Mouse (Mus musculus) c-Kit-positive CD71-positive TER-119-negative erythroid progenitor cells, embryonic 14.5 days (primary cell): ENCODE data around the gene Gm8332.
"Not testable (repeated sequence)": the region's sequence is repeated elsewhere in the genome, so short reads cannot be mapped to it uniquely, and the experiment has no call there.

Source experiments
- DNase-seq: peaks from one replicate; pipeline ENCODE4 v3.0.0-alpha.2; 2013; ENCODE audit warnings: low read depth

The Gm8332 gene

GRCm38 (mm10) chr12:88250000-88250399 lies at the start of gene Gm8332:
Gm8332 (minus strand) TSS chr12:88250100.
- DNase-seq = not testable (repeated sequence)

GRCm38 (mm10) chr12:88297171-88297570 lies 47.3 kb upstream of the Gm8332 start:
- DNase-seq = not testable (repeated sequence)

GRCm38 (mm10) chr12:88293082-88293481 lies 43.2 kb upstream of the Gm8332 start:
- DNase-seq = not testable (repeated sequence)

GRCm38 (mm10) chr12:88285224-88285623 lies 35.3 kb upstream of the Gm8332 start:
- not testable (repeated sequence) for DNase-seq

- not testable (repeated sequence) for DNase-seq
Measured at GRCm38 (mm10) chr12:88274400-88274799, 24.5 kb upstream of the Gm8332 start, which contains the start of gene Gm5662. Gm5662 (minus strand) TSS chr12:88274500.

- no peak for DNase-seq
Measured at GRCm38 (mm10) chr12:88257241-88257640, 7.3 kb upstream of the Gm8332 start.

- DNase-seq = not testable (repeated sequence)
Measured at GRCm38 (mm10) chr12:88255917-88256316, 6.0 kb upstream of the Gm8332 start.

- not testable (repeated sequence) for DNase-seq
Measured at GRCm38 (mm10) chr12:88245786-88246185, 4.1 kb downstream of the Gm8332 start.

GRCm38 (mm10) chr12:88242940-88243339 lies 7.0 kb downstream of the Gm8332 start:
- DNase-seq = not testable (repeated sequence)

GRCm38 (mm10) chr12:88219445-88219844 lies 30.5 kb downstream of the Gm8332 start:
- no peak for DNase-seq

GRCm38 (mm10) chr12:88218059-88218458 lies 31.8 kb downstream of the Gm8332 start:
- not testable (repeated sequence) for DNase-seq

GRCm38 (mm10) chr12:88214641-88215040 lies 35.3 kb downstream of the Gm8332 start:
- no peak for DNase-seq

GRCm38 (mm10) chr12:88211458-88211857 lies 38.4 kb downstream of the Gm8332 start:
- DNase-seq = not testable (repeated sequence)

- DNase-seq = no peak
Measured at GRCm38 (mm10) chr12:88202856-88203255, 47.0 kb downstream of the Gm8332 start.
